Mouse (Mus musculus): Measurements from ENCODE around the gene Egf. TPM values are rescaled to one million over a fixed set of nuclear protein-coding genes. Genes with fewer than 3 reads are reported as not detected.

Egf gene
- polyA plus RNA-seq (2012; ENCODE audit: insufficient read depth, insufficient read length, missing spikeins): 0.50 and 1.7 TPM in 2 replicates

DNA sequence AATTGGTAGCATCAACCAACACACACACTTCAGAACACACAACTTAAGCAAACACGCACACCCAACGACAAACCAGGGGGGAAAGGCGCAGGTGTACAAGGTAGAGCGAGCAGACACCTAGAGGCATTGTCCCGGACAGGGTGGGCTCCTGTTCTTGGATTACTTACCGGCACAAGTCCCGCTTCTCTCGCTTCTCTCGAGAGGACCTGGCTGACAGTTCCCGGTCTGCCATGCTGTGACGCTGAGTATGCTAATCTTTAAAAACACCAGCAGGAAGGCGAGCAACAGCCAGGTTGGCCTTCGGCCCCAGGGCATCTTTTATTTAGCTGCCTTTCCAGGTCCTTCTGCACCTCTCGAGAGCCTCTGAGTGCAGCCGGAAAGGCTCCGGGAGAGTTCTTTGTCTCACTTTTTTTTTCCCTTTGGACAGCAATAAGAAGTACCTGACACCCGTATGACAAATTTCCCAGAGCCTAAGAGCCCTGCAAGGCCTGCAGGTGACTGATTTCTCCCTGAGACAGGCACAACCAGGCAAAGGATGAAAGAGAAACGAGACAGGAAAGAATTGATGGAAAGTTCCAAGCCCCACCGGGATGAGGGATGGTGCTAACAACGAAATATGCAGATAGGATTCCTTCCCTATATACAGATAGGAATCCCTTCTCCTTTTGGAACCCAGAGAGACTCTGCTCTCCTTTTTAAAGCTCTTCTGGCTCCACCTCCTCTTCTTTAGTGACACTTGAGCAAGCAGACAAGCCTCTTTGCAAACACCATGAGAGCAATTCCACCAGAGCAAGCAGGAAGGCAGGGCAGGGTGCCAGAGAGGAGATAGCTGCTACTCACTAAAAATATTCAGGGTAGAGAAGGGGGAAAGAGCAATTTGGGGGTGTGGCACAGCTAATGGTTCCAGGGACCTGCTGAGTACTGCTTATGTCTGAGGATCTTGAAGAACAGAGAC lies at the start of gene Egf:
TSS of gene Egf (minus strand) at position 667 of the 955 bp plus-strand sequence.
- no peak within 1 kb of the TSS for H3K27ac ChIP-seq (ENCODE audit: insufficient read depth, low read depth, low read length)
- no peaks in the 10 kb centered on the region for H3K4me1 ChIP-seq (ENCODE audit: control insufficient read depth, insufficient read depth, low read length)
- TF ChIP-seq CTCF (IDR thresholded peaks at IDR 0.05; ENCODE audit: low read depth, low read length) (no peak), POLR2A (IDR thresholded peaks at IDR 0.05; ENCODE audit: borderline replicate concordance, low read depth, low read length) (no peak)
- H3K4me3 ChIP-seq (ENCODE audit: insufficient read depth, low read length): 0 out of 2 replicates have a peak within 1 kb of the TSS, but pooled peaks have one; percentile 3

DNA sequence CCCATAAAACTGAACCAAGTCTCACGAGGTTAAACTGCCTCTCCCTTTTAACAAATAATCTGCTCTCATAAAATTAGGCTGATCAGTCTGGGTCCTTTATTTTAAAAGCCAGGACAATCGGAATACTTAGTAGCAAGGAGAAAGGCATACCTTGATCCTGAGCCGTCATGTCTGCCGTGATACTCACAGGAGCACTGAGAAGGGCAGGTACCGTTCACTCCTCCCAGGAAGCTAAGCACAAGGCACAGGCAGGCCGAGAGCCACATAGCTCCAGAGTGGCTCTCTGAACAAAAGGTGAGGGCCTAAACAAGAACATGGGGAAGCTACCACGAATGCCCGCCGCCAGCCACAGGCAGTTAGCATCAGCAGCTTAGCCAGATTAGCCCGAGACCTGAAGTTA lies 48.6 kb upstream of the Egf start, which contains the start of gene Lrit3:
TSS of gene Lrit3 (minus strand) at position 266 of the 400 bp plus-strand sequence.
- no peak within 1 kb of the TSS for H3K27ac ChIP-seq (ENCODE audit: insufficient read depth, low read depth, low read length)

DNA sequence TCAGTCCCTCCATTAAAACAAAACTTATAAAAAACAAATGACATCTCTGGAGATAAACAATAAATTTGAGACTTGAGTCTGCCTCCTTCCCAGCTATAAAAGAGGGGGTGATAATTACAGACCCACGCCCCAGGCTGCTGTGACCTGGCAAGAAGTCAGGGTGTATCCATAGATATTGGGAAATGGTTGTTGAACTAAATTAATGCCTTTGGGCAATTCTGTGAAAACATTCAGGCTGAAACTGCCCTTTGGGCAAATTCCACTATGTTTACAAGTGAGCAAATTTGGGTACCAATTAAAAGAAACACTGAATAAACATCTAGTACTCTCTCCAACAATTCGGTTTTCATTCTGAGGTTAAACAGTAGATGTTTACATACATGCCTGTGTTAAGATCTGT lies 43.9 kb upstream of the Egf start:
- Histone ChIP-seq H3K4me3 (ENCODE audit: insufficient read depth, low read length) (no peak overlapping the region), H3K4me1 (ENCODE audit: control insufficient read depth, insufficient read depth, low read length) (no peaks in the 10 kb centered on the region), H3K27ac (ENCODE audit: insufficient read depth, low read depth, low read length) (no peak overlapping the region)
- no peak for TF ChIP-seq POLR2A (IDR thresholded peaks at IDR 0.05; ENCODE audit: borderline replicate concordance, low read depth, low read length)
- TF ChIP-seq CTCF (IDR thresholded peaks at IDR 0.05; ENCODE audit: low read depth, low read length): no peak

More for the DNA sequence above, 48.6 kb upstream of the Egf start, which contains the start of gene Lrit3:
- Histone ChIP-seq H3K4me3 (ENCODE audit: insufficient read depth, low read length) (no peak within 1 kb of the TSS), H3K4me1 (ENCODE audit: control insufficient read depth, insufficient read depth, low read length) (no peaks in the 10 kb centered on the region)
- TF ChIP-seq POLR2A (IDR thresholded peaks at IDR 0.05; ENCODE audit: borderline replicate concordance, low read depth, low read length): no peak
- no peak for TF ChIP-seq CTCF (IDR thresholded peaks at IDR 0.05; ENCODE audit: low read depth, low read length)

DNA sequence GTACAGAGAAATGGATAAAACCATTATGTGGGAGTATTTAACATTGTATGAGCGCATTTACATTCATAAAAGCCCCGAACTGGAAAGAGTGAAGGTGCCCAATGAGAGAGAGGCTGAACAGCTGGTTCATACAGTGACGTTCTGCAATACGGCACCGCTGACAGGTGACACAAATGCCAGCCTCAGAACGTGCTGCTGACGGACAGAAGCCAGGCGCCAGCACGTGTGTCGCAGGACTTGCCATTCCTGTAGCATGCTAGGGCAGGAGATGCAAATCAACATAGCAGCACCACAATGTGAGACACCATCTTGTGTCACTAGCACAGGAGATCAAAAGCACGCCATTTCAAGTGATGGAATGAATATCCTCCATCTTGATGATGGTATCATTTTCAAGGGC lies 43.4 kb upstream of the Egf start:
- Histone ChIP-seq H3K4me3 (ENCODE audit: insufficient read depth, low read length) (no peak overlapping the region), H3K27ac (ENCODE audit: insufficient read depth, low read depth, low read length) (no peak overlapping the region), H3K4me1 (ENCODE audit: control insufficient read depth, insufficient read depth, low read length) (no peaks in the 10 kb centered on the region)
- TF ChIP-seq POLR2A (IDR thresholded peaks at IDR 0.05; ENCODE audit: borderline replicate concordance, low read depth, low read length): no peak

DNA sequence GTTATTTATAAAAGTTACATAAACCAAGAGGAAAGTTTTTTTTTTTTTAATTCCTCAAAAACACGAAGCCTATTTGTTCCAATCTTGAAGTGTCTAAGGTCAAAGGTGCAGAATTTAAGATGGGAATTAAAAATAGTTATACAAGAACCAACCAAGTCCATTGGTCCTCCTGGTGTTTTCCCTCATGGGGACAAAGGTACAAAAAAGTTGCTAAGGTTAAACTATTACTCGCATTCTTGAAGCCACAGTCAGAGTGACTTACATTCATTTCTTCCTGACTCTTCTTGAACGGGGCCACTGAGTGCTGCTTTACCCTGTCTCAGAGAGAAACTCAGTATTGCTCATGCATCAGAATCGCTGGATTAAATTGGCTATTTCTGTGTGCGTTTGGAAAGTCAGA lies 42.2 kb upstream of the Egf start:
- Histone ChIP-seq H3K4me3 (ENCODE audit: insufficient read depth, low read length) (no peak overlapping the region), H3K27ac (ENCODE audit: insufficient read depth, low read depth, low read length) (no peak overlapping the region), H3K4me1 (ENCODE audit: control insufficient read depth, insufficient read depth, low read length) (no peaks in the 10 kb centered on the region)
- no peak for TF ChIP-seq CTCF (IDR thresholded peaks at IDR 0.05; ENCODE audit: low read depth, low read length)
- no peak for TF ChIP-seq POLR2A (IDR thresholded peaks at IDR 0.05; ENCODE audit: borderline replicate concordance, low read depth, low read length)

DNA sequence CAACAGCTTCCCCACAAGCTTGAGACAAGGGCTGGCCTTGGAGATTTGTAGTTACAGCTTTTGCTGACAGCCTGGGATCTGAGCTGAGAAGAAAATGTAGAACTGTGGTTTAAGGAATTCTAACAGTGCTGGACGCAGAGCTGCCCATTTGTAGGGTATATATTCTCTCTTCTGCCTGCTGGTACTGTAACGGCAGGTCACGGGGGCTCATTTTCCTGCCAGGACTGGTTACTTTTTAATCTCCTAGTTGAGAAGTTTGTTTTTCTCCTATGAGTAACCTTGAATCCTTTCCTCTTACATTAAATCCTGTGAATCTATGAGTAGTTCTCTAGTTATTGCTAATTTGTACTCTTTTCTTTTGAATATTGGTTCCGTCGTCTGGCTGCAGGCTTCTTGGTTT lies 38.7 kb upstream of the Egf start:
- Histone ChIP-seq H3K4me1 (ENCODE audit: control insufficient read depth, insufficient read depth, low read length) (no peaks in the 10 kb centered on the region), H3K4me3 (ENCODE audit: insufficient read depth, low read length) (no peak overlapping the region), H3K27ac (ENCODE audit: insufficient read depth, low read depth, low read length) (no peak overlapping the region)
- TF ChIP-seq POLR2A (IDR thresholded peaks at IDR 0.05; ENCODE audit: borderline replicate concordance, low read depth, low read length): no peak
- TF ChIP-seq CTCF (IDR thresholded peaks at IDR 0.05; ENCODE audit: low read depth, low read length): no peak

DNA sequence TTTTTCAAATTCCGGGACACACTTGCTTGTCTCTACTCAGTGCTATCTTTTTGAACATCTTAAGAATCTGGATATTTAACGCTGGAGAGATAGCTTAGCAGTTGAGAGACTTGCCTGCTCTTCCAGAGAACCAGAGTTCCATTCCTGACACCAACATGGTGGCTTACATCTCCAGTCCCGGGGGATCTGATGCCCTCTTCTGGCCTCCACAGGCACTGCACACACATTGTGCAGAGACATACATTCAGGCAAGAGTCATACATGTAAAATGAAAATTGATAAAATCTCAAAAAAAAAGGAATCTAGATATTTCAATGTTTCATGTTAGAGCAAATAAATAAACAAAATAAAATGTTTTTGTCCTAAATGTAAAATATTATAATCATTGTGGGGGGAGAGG lies 27.6 kb upstream of the Egf start:
- no peak for TF ChIP-seq CTCF (IDR thresholded peaks at IDR 0.05; ENCODE audit: low read depth, low read length)
- no peak for TF ChIP-seq POLR2A (IDR thresholded peaks at IDR 0.05; ENCODE audit: borderline replicate concordance, low read depth, low read length)
- H3K4me3 ChIP-seq (ENCODE audit: insufficient read depth, low read length): no peak overlapping the region
- H3K27ac ChIP-seq (ENCODE audit: insufficient read depth, low read depth, low read length): no peak overlapping the region

DNA sequence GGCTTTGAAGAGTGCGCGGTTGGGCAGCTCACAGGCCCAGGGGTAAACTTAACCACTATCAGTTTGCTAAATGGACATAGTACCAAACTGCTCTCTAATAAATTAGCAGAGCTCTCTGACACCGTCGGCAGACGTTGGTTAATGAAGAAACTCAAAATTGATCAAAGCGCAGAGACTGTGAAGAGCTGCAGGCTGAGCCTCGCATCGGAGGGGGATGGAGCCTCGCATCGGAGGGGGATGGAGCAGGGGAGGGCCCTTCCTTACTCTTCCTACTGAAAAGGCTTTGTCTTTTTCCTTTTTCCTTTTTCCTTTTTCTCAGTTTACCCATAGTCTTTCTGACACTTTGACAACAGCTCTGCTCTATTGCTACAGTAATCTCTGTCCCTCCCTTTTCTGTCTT lies 26.3 kb upstream of the Egf start:
- TF ChIP-seq CTCF (IDR thresholded peaks at IDR 0.05; ENCODE audit: low read depth, low read length): no peak
- TF ChIP-seq POLR2A (IDR thresholded peaks at IDR 0.05; ENCODE audit: borderline replicate concordance, low read depth, low read length): no peak
- Histone ChIP-seq H3K4me3 (ENCODE audit: insufficient read depth, low read length) (no peak overlapping the region), H3K4me1 (ENCODE audit: control insufficient read depth, insufficient read depth, low read length) (no peaks in the 10 kb centered on the region), H3K27ac (ENCODE audit: insufficient read depth, low read depth, low read length) (no peak overlapping the region)

More for the DNA sequence above, 27.6 kb upstream of the Egf start:
- H3K4me1 ChIP-seq (ENCODE audit: control insufficient read depth, insufficient read depth, low read length): no peaks in the 10 kb centered on the region

DNA sequence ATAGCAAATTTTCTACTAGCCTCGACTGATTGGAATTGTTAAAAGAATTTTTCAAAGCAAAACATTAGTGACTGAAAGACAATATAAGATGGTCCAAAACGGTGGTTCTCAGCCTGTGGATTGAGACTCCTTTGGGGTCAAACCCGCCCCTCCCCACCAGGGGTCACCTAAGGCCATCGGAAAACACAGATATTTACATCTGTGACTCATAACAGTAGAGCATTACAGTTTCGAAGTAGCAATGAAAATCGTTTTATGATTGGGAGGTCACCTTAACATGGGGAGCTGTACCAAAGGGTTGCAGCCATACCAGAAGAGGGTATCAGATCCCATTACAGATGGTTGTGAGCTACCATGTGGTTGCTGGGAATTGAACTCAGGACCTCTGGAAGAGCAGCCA lies 16.1 kb upstream of the Egf start:
- Histone ChIP-seq H3K27ac (ENCODE audit: insufficient read depth, low read depth, low read length) (no peak overlapping the region), H3K4me3 (ENCODE audit: insufficient read depth, low read length) (no peak overlapping the region), H3K4me1 (ENCODE audit: control insufficient read depth, insufficient read depth, low read length) (no peaks in the 10 kb centered on the region)
- TF ChIP-seq CTCF (IDR thresholded peaks at IDR 0.05; ENCODE audit: low read depth, low read length) (no peak), POLR2A (IDR thresholded peaks at IDR 0.05; ENCODE audit: borderline replicate concordance, low read depth, low read length) (no peak)
